Mouse (Mus musculus) testis, adult 2 months (tissue): ENCODE results near the gene Cpd. TPM values are rescaled to one million over a fixed set of nuclear protein-coding genes. Genes with fewer than 3 reads are reported as not detected.
A peak's percentile ranks its signal among the peaks of the same experiment; 100 is the strongest.

Source experiments
- H3K27ac ChIP-seq: fragments of 200-500 bp; 2 replicates; pipeline ENCODE4 v1.5.1; 2012; ENCODE audit warnings: low read depth, low read length; ENCODE audit not compliant: control insufficient read depth, insufficient read depth
- H3K27me3 ChIP-seq: fragments of 200-500 bp; 2 replicates; pipeline ENCODE4 v1.6.1; 2012; ENCODE audit warnings: mild to moderate bottlenecking, low read length, moderate library complexity; ENCODE audit not compliant: control insufficient read depth, insufficient read depth
- H3K36me3 ChIP-seq: fragments of 200-500 bp; 2 replicates; pipeline ENCODE4 v1.6.1; 2012; ENCODE audit warnings: mild to moderate bottlenecking, low read length; ENCODE audit not compliant: control insufficient read depth, insufficient read depth
- H3K4me1 ChIP-seq: fragments of 200-500 bp; 2 replicates; pipeline ENCODE4 v1.6.1; 2012; ENCODE audit warnings: low read length; ENCODE audit not compliant: control insufficient read depth, insufficient read depth
- H3K4me3 ChIP-seq: fragments of 200-500 bp; 2 replicates; pipeline ENCODE4 v1.5.1; 2012; ENCODE audit warnings: low read depth, mild to moderate bottlenecking, low read length, moderate library complexity, mixed read lengths; ENCODE audit not compliant: control insufficient read depth
- CTCF ChIP-seq: fragments of 200-500 bp; IDR thresholded peaks from 2 replicates; pipeline ENCODE4 v1.5.1; 2012; ENCODE audit warnings: low read depth, mild to moderate bottlenecking, inconsistent platforms, low read length, moderate library complexity; ENCODE audit not compliant: control insufficient read depth, insufficient read depth, insufficient replicate concordance
- POLR2A ChIP-seq: fragments of 200-500 bp; IDR thresholded peaks from 2 replicates; pipeline ENCODE4 v1.6.1; 2012; ENCODE audit warnings: low read depth, mild to moderate bottlenecking, inconsistent platforms, low read length, moderate library complexity; ENCODE audit not compliant: control insufficient read depth
- polyA plus RNA-seq: library from polyadenylated mRNA; depleted of rRNA; stranded (reverse); fragments of >200 nt; gene quantifications from 2 replicates; pipeline ENCODE4 v1.2.3, GENCODE M21; 2012

The Cpd gene
- polyA plus RNA-seq, 1 experiment: 10.4 TPM

- Histone ChIP-seq H3K36me3 (no peaks in the 10 kb centered on the region), H3K4me3 (no peak overlapping the region), H3K27me3 (no peaks in the 10 kb centered on the region), H3K4me1 (no peaks in the 10 kb centered on the region), H3K27ac (no peak overlapping the region)
- TF ChIP-seq CTCF (no peak), POLR2A (no peak)
Measured at GRCm38 (mm10) chr11:76775533-76775932, 71.3 kb downstream of the Cpd start.

GRCm38 (mm10) chr11:76773811-76774210 is 73.0 kb downstream of the Cpd start:
- TF ChIP-seq CTCF (no peak), POLR2A (no peak)
- H3K27me3 ChIP-seq: no peaks in the 10 kb centered on the region
- no peak overlapping the region for H3K4me3 ChIP-seq
- no peaks in the 10 kb centered on the region for H3K4me1 ChIP-seq
- no peak overlapping the region for H3K27ac ChIP-seq
- no peaks in the 10 kb centered on the region for H3K36me3 ChIP-seq

GRCm38 (mm10) chr11:76770566-76770965 is 76.3 kb downstream of the Cpd start:
- Histone ChIP-seq H3K4me3 (no peak overlapping the region), H3K27me3 (no peaks in the 10 kb centered on the region), H3K27ac (no peak overlapping the region), H3K4me1 (no peaks in the 10 kb centered on the region), H3K36me3 (no peaks in the 10 kb centered on the region)
- TF ChIP-seq POLR2A (no peak), CTCF (no peak)

GRCm38 (mm10) chr11:76763741-76764122 is 83.1 kb downstream of the Cpd start:
- Histone ChIP-seq H3K4me3 (peak overlapping the region; percentile 89; the same call in 1 of the 2 replicates), H3K27ac (no peak overlapping the region), H3K27me3 (no peaks in the 10 kb centered on the region), H3K36me3 (no peaks in the 10 kb centered on the region; the same call in none of the 2 replicates), H3K4me1 (no peaks in the 10 kb centered on the region; the same call in 1 of the 2 replicates)
- TF ChIP-seq POLR2A (no peak), CTCF (no peak)

GRCm38 (mm10) chr11:76763053-76763740 is 83.6 kb downstream of the Cpd start, which contains the start of gene Gosr1:
Gosr1 (minus strand) TSS chr11:76763579.
- H3K4me3 ChIP-seq: peak within 1 kb of the TSS; percentile 89
- H3K4me1 ChIP-seq: no peaks in the 10 kb centered on the region; the same call in 1 of the 2 replicates
- no peaks in the 10 kb centered on the region for H3K27me3 ChIP-seq
- H3K36me3 ChIP-seq: no peaks in the 10 kb centered on the region; the same call in none of the 2 replicates
- peak within 1 kb of the TSS; percentile 92 for H3K27ac ChIP-seq
- peak; percentile 90 for TF ChIP-seq POLR2A
- TF ChIP-seq CTCF: peak; percentile 93; the same call in 1 of the 2 replicates

- Histone ChIP-seq H3K4me3 (no peak overlapping the region), H3K36me3 (peaks cover 1% of the 10 kb centered on the region; the same call in 1 of the 2 replicates), H3K4me1 (no peaks in the 10 kb centered on the region), H3K27ac (no peak overlapping the region), H3K27me3 (no peaks in the 10 kb centered on the region)
- no peak for TF ChIP-seq CTCF
- no peak for TF ChIP-seq POLR2A
Measured at GRCm38 (mm10) chr11:76752276-76752675, 94.5 kb downstream of the Cpd start.

GRCm38 (mm10) chr11:76748819-76749218 is 98.0 kb downstream of the Cpd start:
- Histone ChIP-seq H3K27me3 (no peaks in the 10 kb centered on the region), H3K4me3 (no peak overlapping the region), H3K4me1 (no peaks in the 10 kb centered on the region), H3K36me3 (no peaks in the 10 kb centered on the region), H3K27ac (no peak overlapping the region)
- TF ChIP-seq POLR2A: no peak

- TF ChIP-seq CTCF (no peak), POLR2A (no peak)
- Histone ChIP-seq H3K27me3 (no peaks in the 10 kb centered on the region), H3K36me3 (no peaks in the 10 kb centered on the region), H3K4me1 (no peaks in the 10 kb centered on the region), H3K27ac (no peak overlapping the region), H3K4me3 (no peak overlapping the region)
Measured at GRCm38 (mm10) chr11:76745921-76746320, 100.9 kb downstream of the Cpd start.
